Mouse (Mus musculus): Measurements from ENCODE around the gene Ccl20. TPM values are rescaled to one million over a fixed set of nuclear protein-coding genes. Genes with fewer than 3 reads are reported as not detected.

Ccl20 gene
- polyA plus RNA-seq (2017; shearing (Covaris generic)): not detected

GRCm38 (mm10) chr1:83116447-83117137 lies at the start of gene Ccl20:
Gene Ccl20 (plus strand): TSS chr1:83116766.

GRCm38 (mm10) chr1:83159603-83160002 lies 43.0 kb downstream of the Ccl20 start, which contains the start of gene Daw1:
Gene Daw1 (plus strand): TSS chr1:83159752.

Other genes starting within 250 kb of the Ccl20 start
- not detected for gene A030005L19Rik, start 203.4 kb upstream of the Ccl20 start, polyA plus RNA-seq (2017; shearing (Covaris generic))
- gene A030014E15Rik, start 191.8 kb upstream of the Ccl20 start, polyA plus RNA-seq (2017; shearing (Covaris generic)): not detected
- gene Gm6217, start 185.4 kb upstream of the Ccl20 start, polyA plus RNA-seq (2017; shearing (Covaris generic)): not detected
- not detected for gene A030003K21Rik, start 173.4 kb upstream of the Ccl20 start, polyA plus RNA-seq (2017; shearing (Covaris generic))
- gene Gm7544, start 160.8 kb upstream of the Ccl20 start, polyA plus RNA-seq (2017; shearing (Covaris generic)): not detected
- gene Gm47955, start 156.5 kb upstream of the Ccl20 start, polyA plus RNA-seq (2017; shearing (Covaris generic)): not detected
- gene Gm47959, start 116.2 kb upstream of the Ccl20 start, polyA plus RNA-seq (2017; shearing (Covaris generic)): not detected
- gene Slc19a3, start 78.3 kb upstream of the Ccl20 start, polyA plus RNA-seq (2017; shearing (Covaris generic)): not detected
- gene Krtap28-10, start 74.3 kb upstream of the Ccl20 start, polyA plus RNA-seq (2017; shearing (Covaris generic)): not detected
- gene Gm47969, start 71.8 kb upstream of the Ccl20 start, polyA plus RNA-seq (2017; shearing (Covaris generic)): not detected
- not detected for gene A030005K14Rik, start 57.4 kb upstream of the Ccl20 start, polyA plus RNA-seq (2017; shearing (Covaris generic))
- gene Krtap28-13, start 55.8 kb upstream of the Ccl20 start, polyA plus RNA-seq (2017; shearing (Covaris generic)): not detected
- not detected for gene Daw1, start 43.0 kb downstream of the Ccl20 start, polyA plus RNA-seq (2017; shearing (Covaris generic))

All from effector memory CD4-positive, alpha-beta T cell, adult 5 months (primary cell).